Comparison of ENCODE assay signal across 7 mouse cellular contexts in the genomic region with DNA sequence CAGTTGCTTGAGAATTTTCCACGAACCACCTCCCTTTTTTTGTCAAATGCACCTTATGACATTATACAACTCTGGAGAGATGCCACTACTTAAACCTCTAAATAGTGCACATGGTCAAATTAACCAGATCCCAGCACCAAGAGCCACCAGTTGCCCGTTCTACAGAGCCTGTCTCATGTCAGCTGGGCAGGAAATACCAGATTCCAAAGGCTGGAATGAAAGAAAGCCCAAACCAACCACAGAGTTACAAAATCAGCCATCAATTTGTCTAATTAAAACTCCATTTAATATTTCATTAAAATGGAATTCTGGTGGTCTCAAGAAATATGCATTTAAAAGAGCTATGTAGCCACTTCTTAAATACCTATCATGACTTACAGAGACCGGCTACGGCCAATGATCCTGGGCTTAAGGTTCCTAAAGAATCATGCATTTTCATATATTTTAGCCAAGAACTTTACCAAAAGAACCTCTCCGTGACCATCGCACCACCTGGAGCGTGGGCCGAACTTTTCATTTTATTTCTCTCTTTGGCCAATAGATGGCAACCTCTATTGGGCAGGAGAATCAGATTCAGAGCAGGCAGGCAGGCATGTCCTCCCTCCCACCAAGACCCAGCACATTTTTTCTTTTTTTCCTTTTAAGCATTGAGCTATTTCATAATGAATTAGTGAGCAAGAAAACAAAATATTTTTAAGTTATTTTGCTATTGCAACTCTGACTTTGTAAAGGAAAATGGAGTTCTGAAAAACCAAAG. TPM values are rescaled to one million over a fixed set of nuclear protein-coding genes. Genes with fewer than 3 reads are reported as not detected.
DNase-seq lines count a peak whose midpoint lies in the region; ATAC-seq and TF ChIP-seq lines count a peak whose summit lies in the region.

No protein-coding gene starts in this region.

- peak; percentile 62 for DNase-seq in hindbrain, postnatal 0 days (ENCODE audit: low spot score)
- DNase-seq in hindbrain, embryonic 11.5 days (ENCODE audit: low spot score), result no peak
- peak; percentile 76 for DNase-seq in 416B (ENCODE audit: low read depth)
- no peak for DNase-seq in CH12.LX (ENCODE audit: extremely low read depth)
- DNase-seq in gastrocnemius, postnatal 4 days (ENCODE audit: low spot score in 2 of 2), result no peak
- DNase-seq in heart, embryonic 10.5 days (ENCODE audit: low spot score), result no peak

- no peaks in the 10 kb centered on the region for H3K9me3 ChIP-seq in hindbrain, postnatal 0 days (ENCODE audit: low read length)
- no peaks in the 10 kb centered on the region for H3K9me3 ChIP-seq in hindbrain, embryonic 11.5 days (ENCODE audit: control insufficient read depth, low read length)
- H3K9me3 ChIP-seq in CH12.LX (replicated peaks; ENCODE audit: low read length), result no peaks in the 10 kb centered on the region
- H3K9me3 ChIP-seq in heart, embryonic 10.5 days, result no peaks in the 10 kb centered on the region

- H3K4me2 ChIP-seq in hindbrain, postnatal 0 days (ENCODE audit: low read depth, low read length), result no peak overlapping the region
- no peak overlapping the region for H3K4me2 ChIP-seq in hindbrain, embryonic 11.5 days (replicated peaks; ENCODE audit: low read depth, low read length)
- H3K4me2 ChIP-seq in CH12.LX (ENCODE audit: insufficient read depth, low read depth, poor library complexity, severe bottlenecking), result peak overlapping the region; percentile 24; the same call in 1 of the 2 replicates

- peaks cover 4% of the 10 kb centered on the region; the same call in 1 of the 2 replicates for H3K79me2 ChIP-seq in CH12.LX (replicated peaks; ENCODE audit: control insufficient read depth, extremely low read depth, insufficient read depth, poor library complexity, severe bottlenecking)

- peak; percentile 86 for TF ChIP-seq RAD21 in CH12.LX (IDR thresholded peaks at IDR 0.05; ENCODE audit: low read depth, low read length)

- WGBS in hindbrain, postnatal 0 days, result 61% methylated on average over 8 of the region's 8 CpGs
- 73% methylated on average over 8 of the region's 8 CpGs for whole genome bisulfite sequencing in hindbrain, embryonic 11.5 days
- WGBS in heart, embryonic 10.5 days, result 68% methylated on average over 8 of the region's 8 CpGs

- no peak for TF ChIP-seq POLR2A in CH12.LX (IDR thresholded peaks at IDR 0.05; ENCODE audit: low read depth, low read length)

- TF ChIP-seq CTCF in hindbrain, postnatal 0 days (IDR thresholded peaks at IDR 0.05; ENCODE audit: low read depth), result peak; percentile 78
- peak in 1 of 2 experiments; percentile 74; a peak in 2 of 4 replicates for TF ChIP-seq CTCF in CH12.LX (conservative IDR thresholded peaks at IDR 0.05 in 1 of 2, IDR thresholded peaks at IDR 0.05 in 1 of 2; ENCODE audit: low read depth in 2 of 2, low read length in 2 of 2)

- no peak overlapping the region for H3K9ac ChIP-seq in hindbrain, postnatal 0 days (replicated peaks; ENCODE audit: low read length)
- H3K9ac ChIP-seq in hindbrain, embryonic 11.5 days (ENCODE audit: low read depth, low read length), result no peak overlapping the region
- H3K9ac ChIP-seq in CH12.LX (ENCODE audit: insufficient read depth, low read depth), result no peak overlapping the region; the same call in 1 of the 2 replicates

- in situ Hi-C loops in CH12.LX (cut with MboI; ENCODE audit: low pct_ligation_motif_present, low pct_unique_long_range_greater_than_20kb, low sequenced_read_pairs), result loop anchor here (25.0 kb wide), 1 partner anchor 902 kb away; no protein-coding TSS in a partner anchor

- H3K36me3 ChIP-seq in hindbrain, postnatal 0 days (ENCODE audit: insufficient read depth, low read length), result no peaks in the 10 kb centered on the region
- no peaks in the 10 kb centered on the region for H3K36me3 ChIP-seq in hindbrain, embryonic 11.5 days (ENCODE audit: control insufficient read depth, insufficient read depth, low read length)
- peaks cover 0 to 27% of the 10 kb centered on the region in 2 experiments for H3K36me3 ChIP-seq in CH12.LX (replicated peaks in 1 of 2; ENCODE audit: control insufficient read depth in 1 of 2, insufficient read depth in 1 of 2, low read length in 1 of 2)
- no peaks in the 10 kb centered on the region for H3K36me3 ChIP-seq in heart, embryonic 10.5 days

- H3K27me3 ChIP-seq in hindbrain, postnatal 0 days (ENCODE audit: insufficient read depth, low read length), result no peaks in the 10 kb centered on the region
- H3K27me3 ChIP-seq in hindbrain, embryonic 11.5 days (ENCODE audit: control insufficient read depth, insufficient read depth, low read length), result no peaks in the 10 kb centered on the region
- H3K27me3 ChIP-seq in CH12.LX (replicated peaks), result no peaks in the 10 kb centered on the region
- no peaks in the 10 kb centered on the region for H3K27me3 ChIP-seq in heart, embryonic 10.5 days (ENCODE audit: insufficient read depth, poor library complexity, severe bottlenecking)

- 0 out of 2 replicates have a peak, but pooled peaks have one; percentile 53 for ATAC-seq in hindbrain, postnatal 0 days
- ATAC-seq in hindbrain, embryonic 11.5 days (ENCODE audit: low FRiP score), result no peak
- ATAC-seq in granulocyte monocyte progenitor cell, adult 5-6 weeks (replicated peaks; ENCODE audit: poor library complexity, severe bottlenecking), result peak; percentile 6; the same call in 1 of the 2 replicates

- no peak overlapping the region for H3K4me3 ChIP-seq in hindbrain, postnatal 0 days (ENCODE audit: low read length)
- no peak overlapping the region for H3K4me3 ChIP-seq in hindbrain, embryonic 11.5 days (ENCODE audit: low read depth, low read length)
- no peak overlapping the region for H3K4me3 ChIP-seq in CH12.LX (replicated peaks in 1 of 3; ENCODE audit: low read depth in 2 of 3, low read length in 2 of 3, poor library complexity in 1 of 3)
- no peak overlapping the region for H3K4me3 ChIP-seq in heart, embryonic 10.5 days

- no peaks in the 10 kb centered on the region for H3K4me1 ChIP-seq in hindbrain, postnatal 0 days (ENCODE audit: insufficient read depth, low read length)
- H3K4me1 ChIP-seq in hindbrain, embryonic 11.5 days (replicated peaks; ENCODE audit: control insufficient read depth, insufficient read depth, low read length), result no peaks in the 10 kb centered on the region
- H3K4me1 ChIP-seq in CH12.LX (ENCODE audit: control insufficient read depth in 1 of 2, insufficient read depth in 2 of 2), result peaks cover 3 to 32% of the 10 kb centered on the region in 2 experiments; a peak in 2 of 4 replicates
- H3K4me1 ChIP-seq in heart, embryonic 10.5 days, result peaks cover 13% of the 10 kb centered on the region; the same call in 1 of the 2 replicates

- dilution Hi-C loops in CH12.LX (cut with MboI; ENCODE audit: extremely low pct_ligation_motif_present, extremely low pct_unique_long_range_greater_than_20kb, low sequenced_read_pairs), result no loop called here

- TF ChIP-seq EP300 in CH12.LX (IDR thresholded peaks at IDR 0.05; ENCODE audit: low read length), result no peak

- no peak overlapping the region for H3K27ac ChIP-seq in hindbrain, postnatal 0 days
- no peak overlapping the region for H3K27ac ChIP-seq in hindbrain, embryonic 11.5 days (ENCODE audit: low read depth, low read length)
- H3K27ac ChIP-seq in CH12.LX (ENCODE audit: insufficient read depth, low read depth), result no peak overlapping the region
- H3K27ac ChIP-seq in heart, embryonic 10.5 days, result no peak overlapping the region

TF ChIP-seq in CH12.LX, 34 proteins besides CTCF, POLR2A, EP300 and RAD21:
- TF ChIP-seq ZNF384 (IDR thresholded peaks at IDR 0.05; ENCODE audit: low read depth, low read length) (peak; percentile 41; the same call in 1 of the 2 replicates), JUN (IDR thresholded peaks at IDR 0.05; ENCODE audit: insufficient read depth, low read depth, low read length) (no peak), BHLHE40 (IDR thresholded peaks at IDR 0.05; ENCODE audit: low read depth, low read length) (no peak), USF1 (IDR thresholded peaks at IDR 0.05; ENCODE audit: low read depth, low read length) (no peak), KAT2A (IDR thresholded peaks at IDR 0.05; ENCODE audit: insufficient replicate concordance, low read length) (no peak), MYC (IDR thresholded peaks at IDR 0.05; ENCODE audit: low read depth, low read length) (no peak), UBTF (IDR thresholded peaks at IDR 0.05; ENCODE audit: low read depth, low read length) (no peak), ZMIZ1 (IDR thresholded peaks at IDR 0.05; ENCODE audit: low read depth, low read length) (no peak), MEF2A (IDR thresholded peaks at IDR 0.05; ENCODE audit: borderline replicate concordance, low read depth, low read length) (no peak), SMC3 (IDR thresholded peaks at IDR 0.05; ENCODE audit: low read depth, low read length) (peak; percentile 81), CHD2 (IDR thresholded peaks at IDR 0.05; ENCODE audit: low read length) (no peak), IRF4 (IDR thresholded peaks at IDR 0.05; ENCODE audit: low read depth, low read length) (no peak), ZC3H11A (IDR thresholded peaks at IDR 0.05; ENCODE audit: low read depth, low read length) (peak; percentile 52; the same call in 1 of the 2 replicates)

RNA-seq across cellular contexts. Expression of a gene that starts 32.5 kb away (rescaled TPM):
- 95.6 and 111 TPM in 2 replicates for total RNA-seq in hindbrain, postnatal 0 days (2014; rRNA removed)
- polyA plus RNA-seq in hindbrain, postnatal 0 days (2015; fragmentation: Nextera tagmentation; extraction: Ambion mirVana), result 56.2 and 58.1 TPM in 2 replicates
- 19.0 and 29.8 TPM in 2 replicates for polyA plus RNA-seq in hindbrain, embryonic 11.5 days (2014; fragmentation: Nextera tagmentation; extraction: Ambion mirVana)
- 17.0 and 17.5 TPM in 2 replicates for total RNA-seq in CH12.LX (2012; rRNA removed)
- total RNA-seq in CH12.LX (2014; rRNA removed), result 20.2 and 21.0 TPM in 2 replicates
- polyA plus RNA-seq in CH12.LX (2012; ENCODE audit: insufficient read length, low read depth), result 19.3 and 20.9 TPM in 2 replicates
- total RNA-seq in granulocyte monocyte progenitor cell, adult 5-6 weeks (2014; fragmentation: Nextera tagmentation), result 62.1 and 70.9 TPM in 2 replicates
- 84.2 and 102 TPM in 2 replicates for total RNA-seq in granulocyte monocyte progenitor cell, adult 5-6 weeks (2017)
- 10 to 100 TPM; 42.1 to 45.5 TPM for total RNA-seq in gastrocnemius, postnatal 4 days (2021)
- 13.6 and 14.4 TPM in 2 replicates for polyA plus RNA-seq in heart, embryonic 10.5 days (2016; fragmentation: Nextera tagmentation; extraction: Ambion mirVana)

Comparison
In these comparisons a context has a peak if more than half of its experiments do, and no peak if none do; other contexts are left out.
1. DNase-seq: peak in hindbrain, postnatal 0 days (single experiment) and 416B (single experiment); none in hindbrain, embryonic 11.5 days (single experiment), CH12.LX (single experiment), gastrocnemius, postnatal 4 days (0 of 2) and heart, embryonic 10.5 days (single experiment).